Mouse (Mus musculus): ENCODE results near the gene Rbbp8nl.
A peak's percentile ranks its signal among the peaks of the same experiment; 100 is the strongest.

GRCm38 (mm10) chr2:180257001-180257521 lies 32.6 kb downstream of the Rbbp8nl start, which contains the start of gene Rps21:
- TF ChIP-seq CTCF (conservative IDR thresholded peaks at IDR 0.05; ENCODE audit: low read length): no peak
- peak; percentile 52; the same call in 1 of the 2 replicates for TF ChIP-seq NANOG (IDR thresholded peaks at IDR 0.05; ENCODE audit: borderline replicate concordance, low read length)
- TF ChIP-seq POU5F1 (IDR thresholded peaks at IDR 0.05; ENCODE audit: borderline replicate concordance, low read length): no peak

All from E14TG2a.4 (cell line).